Mouse (Mus musculus) heart, embryonic 12.5 days (tissue): ENCODE data around the gene Capn10. TPM values are rescaled to one million over a fixed set of nuclear protein-coding genes. Genes with fewer than 3 reads are reported as not detected.
"Not testable (repeated sequence)": the region's sequence is repeated elsewhere in the genome, so short reads cannot be mapped to it uniquely, and the experiment has no call there.

ENCODE experiments used
- ATAC-seq: fragments of 200-750 bp; cut with Nextera tagmentation; 2 replicates; pipeline ENCODE4 v1.8.0; 2017; ENCODE audit warnings: moderate TSS enrichment, moderate library complexity; ENCODE audit not compliant: insufficient number of reproducible peaks, low FRiP score
- H3K27ac ChIP-seq: fragments of 300-500 bp; sonication (generic); 2 replicates; pipeline ENCODE4 v1.5.1; 2016; ENCODE audit warnings: mild to moderate bottlenecking, moderate library complexity; ENCODE audit not compliant: poor library complexity, severe bottlenecking
- H3K27me3 ChIP-seq: fragments of 300-500 bp; sonication (generic); replicated peaks from 2 replicates; pipeline ENCODE4 v1.6.1; 2016; ENCODE audit warnings: mild to moderate bottlenecking, moderate library complexity
- H3K36me3 ChIP-seq: fragments of 300-500 bp; sonication (generic); 2 replicates; pipeline ENCODE4 v1.6.1; 2016; ENCODE audit warnings: mild to moderate bottlenecking, moderate library complexity
- H3K4me1 ChIP-seq: fragments of 300-500 bp; sonication (generic); replicated peaks from 2 replicates; pipeline ENCODE4 v1.6.1; 2016; ENCODE audit warnings: mild to moderate bottlenecking
- H3K4me2 ChIP-seq: fragments of 300-500 bp; sonication (generic); 2 replicates; pipeline ENCODE4 v1.6.1; 2016; ENCODE audit warnings: mild to moderate bottlenecking, moderate library complexity
- H3K4me3 ChIP-seq: fragments of 300-500 bp; sonication (generic); 2 replicates; pipeline ENCODE4 v1.5.1; 2016; ENCODE audit warnings: mild to moderate bottlenecking
- H3K9ac ChIP-seq: fragments of 300-500 bp; sonication (generic); 2 replicates; pipeline ENCODE4 v1.6.1; 2016; ENCODE audit warnings: mild to moderate bottlenecking, moderate library complexity
- H3K9me3 ChIP-seq: fragments of 300-500 bp; sonication (generic); replicated peaks from 2 replicates; pipeline ENCODE4 v1.6.1; 2016; ENCODE audit warnings: mild to moderate bottlenecking, moderate library complexity
- WGBS: fragments of 180-500 bp; shearing (Covaris S2); methylation state at CpG from one replicate; pipeline ENCODE4 v1.1.7; 2016; 5-methylcytosine and 5-hydroxymethylcytosine counted together
- polyA plus RNA-seq: library from polyadenylated mRNA; unstranded; fragments of >200 nt; fragmentation: Nextera tagmentation; extraction: Ambion mirVana; gene quantifications from 2 replicates; pipeline ENCODE4 v1.2.1, GENCODE M21; 2016

The Capn10 gene
- polyA plus RNA-seq, 1 experiment from 2014 or later, result 18.2 TPM

- H3K9ac ChIP-seq, result no peak overlapping the region; the same call in 1 of the 2 replicates
Measured at GRCm38 (mm10) chr1:92947966-92948365, 13.8 kb downstream of the Capn10 start.

GRCm38 (mm10) chr1:92949426-92949825 lies 15.2 kb downstream of the Capn10 start:
- Histone ChIP-seq H3K9me3 (no peaks in the 10 kb centered on the region), H3K36me3 (peaks cover 46% of the 10 kb centered on the region), H3K9ac (no peak overlapping the region), H3K4me3 (no peak overlapping the region), H3K4me2 (no peak overlapping the region), H3K27me3 (no peaks in the 10 kb centered on the region), H3K4me1 (no peaks in the 10 kb centered on the region), H3K27ac (no peak overlapping the region)
- WGBS, result 49% methylated on average over 6 of the region's 6 CpGs
- no peak for ATAC-seq

More at GRCm38 (mm10) chr1:92947966-92948365, 13.8 kb downstream of the Capn10 start:
- Histone ChIP-seq H3K36me3 (peaks cover 55% of the 10 kb centered on the region), H3K4me1 (no peaks in the 10 kb centered on the region), H3K27ac (no peak overlapping the region), H3K4me2 (no peak overlapping the region), H3K27me3 (no peaks in the 10 kb centered on the region), H3K4me3 (no peak overlapping the region), H3K9me3 (no peaks in the 10 kb centered on the region)
- no peak for ATAC-seq
- WGBS, result 86% methylated on average over 3 of the region's 3 CpGs

DNA sequence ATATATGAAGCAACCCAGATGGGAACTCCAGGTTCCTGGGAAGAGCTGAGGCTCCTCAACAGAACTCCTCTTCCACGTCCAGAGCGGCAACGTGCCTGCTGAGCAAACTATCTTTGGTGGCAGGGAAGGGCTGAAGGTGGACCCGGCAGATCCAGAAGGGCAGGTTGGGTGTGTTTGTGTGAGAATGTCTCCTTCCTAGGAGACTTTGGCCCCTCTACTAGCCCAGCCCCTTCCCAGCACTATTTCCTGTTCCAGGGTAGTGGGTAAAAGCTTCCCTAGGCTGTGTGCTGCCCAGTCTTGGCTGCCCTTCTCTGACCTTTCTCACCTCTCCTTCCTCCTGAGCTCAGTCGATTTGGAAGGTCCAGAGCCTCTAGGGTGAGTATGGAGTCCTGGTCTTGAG lies 16.4 kb downstream of the Capn10 start, which contains the start of gene Gpr35:
Gene Gpr35, plus strand, starts transcription at position 259 of the 400 bp plus-strand sequence.
- Histone ChIP-seq H3K36me3 (peaks cover 34% of the 10 kb centered on the region), H3K4me2 (no peak within 1 kb of the TSS), H3K27ac (no peak within 1 kb of the TSS), H3K9ac (no peak within 1 kb of the TSS), H3K27me3 (no peaks in the 10 kb centered on the region), H3K4me3 (no peak within 1 kb of the TSS), H3K4me1 (no peaks in the 10 kb centered on the region), H3K9me3 (no peaks in the 10 kb centered on the region)
- WGBS, result 71% methylated on average over 5 of the region's 5 CpGs
- ATAC-seq, result no peak

DNA sequence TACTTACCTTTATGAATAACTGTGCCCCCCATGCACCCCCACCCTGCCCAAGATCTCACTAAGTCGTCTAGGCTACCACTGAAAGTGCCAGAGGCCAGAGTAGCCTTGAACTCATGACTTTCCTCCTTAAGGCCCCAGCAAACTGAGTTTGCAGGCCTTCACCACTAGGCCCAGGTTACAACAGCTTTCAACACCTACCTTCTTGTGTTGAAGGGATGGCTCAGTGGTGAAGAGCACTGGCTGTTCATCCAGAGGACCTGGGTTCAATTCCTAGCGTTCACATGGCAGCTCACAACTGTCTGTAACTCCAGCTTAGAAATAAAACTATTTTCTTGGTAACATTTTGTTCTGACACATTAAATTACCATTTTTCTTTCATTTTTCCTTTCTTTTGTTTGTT lies 19.5 kb downstream of the Capn10 start:
- Histone ChIP-seq H3K36me3 (peaks cover 3% of the 10 kb centered on the region), H3K4me3 (no peak overlapping the region), H3K4me2 (no peak overlapping the region), H3K27me3 (no peaks in the 10 kb centered on the region), H3K27ac (no peak overlapping the region), H3K9ac (no peak overlapping the region), H3K4me1 (no peaks in the 10 kb centered on the region), H3K9me3 (no peaks in the 10 kb centered on the region)
- WGBS, result 67% methylated on average over 2 of the region's 2 CpGs
- ATAC-seq, result no peak

GRCm38 (mm10) chr1:92956571-92957335 lies 22.6 kb downstream of the Capn10 start:
- H3K27me3 ChIP-seq, H3K9me3 ChIP-seq, H3K27ac ChIP-seq, ATAC-seq, H3K4me1 ChIP-seq, H3K36me3 ChIP-seq: not testable (repeated sequence)
- H3K9ac ChIP-seq, result peak overlapping the region; percentile 18; the same call in 1 of the 2 replicates
- H3K4me2 ChIP-seq, result peak overlapping the region; percentile 59
- 5% methylated on average over 11 of the region's 11 CpGs for WGBS
- peak overlapping the region; percentile 20; the same call in 1 of the 2 replicates for H3K4me3 ChIP-seq

- Histone ChIP-seq H3K4me2 (no peak overlapping the region), H3K4me1 (no peaks in the 10 kb centered on the region), H3K9me3 (no peaks in the 10 kb centered on the region), H3K36me3 (no peaks in the 10 kb centered on the region), H3K4me3 (no peak overlapping the region), H3K27me3 (0 out of 2 replicates have a peak, but pooled peaks cover 14% of the 10 kb centered on the region), H3K27ac (no peak overlapping the region), H3K9ac (no peak overlapping the region)
- WGBS, result 75% methylated on average over 1 of the region's 1 CpGs
- no peak for ATAC-seq
Measured at GRCm38 (mm10) chr1:92958999-92959398, 24.8 kb downstream of the Capn10 start.

DNA sequence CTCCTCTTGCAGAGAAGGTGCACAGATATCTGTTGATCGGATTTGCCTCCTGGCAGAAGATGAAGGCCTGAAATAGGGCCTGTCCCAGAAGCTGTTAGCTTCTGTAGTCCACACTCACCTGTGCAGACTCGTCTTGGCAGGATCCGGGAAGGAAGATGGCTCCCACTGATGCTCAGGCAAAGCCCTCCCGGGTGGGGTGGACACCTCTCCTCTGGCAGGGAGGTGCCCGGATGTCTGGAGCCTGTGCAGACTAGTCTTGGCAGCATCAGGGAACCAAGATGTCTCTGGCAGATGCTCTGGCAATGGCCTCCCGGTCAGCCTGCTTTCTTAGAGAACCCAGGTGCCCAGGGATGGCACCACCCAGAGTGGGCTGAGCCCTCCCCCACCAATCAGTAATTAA lies 36.6 kb downstream of the Capn10 start:
- not testable (repeated sequence) for H3K27me3 ChIP-seq, H3K4me3 ChIP-seq, H3K36me3 ChIP-seq, H3K9me3 ChIP-seq, H3K9ac ChIP-seq, ATAC-seq, H3K27ac ChIP-seq, H3K4me2 ChIP-seq
- H3K4me1 ChIP-seq, result peaks cover 32% of the 10 kb centered on the region
- WGBS, result 81% methylated on average over 6 of the region's 6 CpGs

DNA sequence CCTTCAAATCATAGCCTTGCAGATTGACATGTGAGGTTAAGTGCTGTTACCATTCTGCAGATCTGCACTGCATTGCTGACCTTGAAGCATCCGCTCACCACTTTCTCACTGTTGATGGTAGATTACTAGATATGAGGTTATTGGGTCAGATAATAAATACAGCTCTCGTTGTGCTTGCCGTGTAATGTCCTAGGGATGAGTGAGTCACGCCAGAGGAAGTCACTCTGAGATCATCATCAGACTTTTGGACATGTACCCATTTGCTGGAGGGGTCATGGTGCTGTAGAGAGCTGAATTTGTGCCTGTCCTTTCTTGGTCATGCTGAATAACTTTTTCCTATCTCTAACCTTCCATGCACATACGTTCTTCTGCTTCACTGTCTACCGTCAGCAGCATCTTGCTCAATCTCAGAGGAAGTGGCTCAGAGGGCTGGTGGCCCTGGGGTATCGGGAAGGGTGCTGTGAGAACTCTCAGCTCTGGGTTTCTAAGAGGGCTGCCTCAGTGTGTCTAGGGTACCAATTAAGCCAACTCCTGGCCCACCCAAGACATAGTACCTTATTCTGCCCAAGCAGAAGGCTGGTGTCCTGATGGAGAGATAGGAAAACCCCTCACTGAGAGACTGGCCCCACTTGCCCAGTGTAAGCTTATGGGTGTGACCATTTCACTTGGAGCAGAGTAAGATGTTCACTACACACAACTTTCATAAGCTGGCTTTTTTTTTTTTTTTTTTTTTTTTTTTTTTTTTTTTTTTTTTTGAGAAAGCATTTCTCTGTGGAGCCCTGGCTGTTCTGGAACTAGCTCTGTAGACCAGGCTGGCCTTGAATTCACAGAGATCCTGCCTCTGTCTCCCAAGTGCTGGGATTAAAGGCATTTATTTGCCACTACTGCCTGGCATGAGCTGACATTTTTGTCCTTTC lies 38.0 kb downstream of the Capn10 start:
- Histone ChIP-seq H3K27me3 (no peaks in the 10 kb centered on the region), H3K9ac (no peak overlapping the region), H3K4me1 (peaks cover 42% of the 10 kb centered on the region), H3K4me2 (no peak overlapping the region), H3K27ac (peak overlapping the region; percentile 29; the same call in 1 of the 2 replicates), H3K4me3 (no peak overlapping the region), H3K36me3 (no peaks in the 10 kb centered on the region), H3K9me3 (no peaks in the 10 kb centered on the region)
- no peak for ATAC-seq
- 75% methylated on average over 7 of the region's 7 CpGs for WGBS

- Histone ChIP-seq H3K27me3 (no peaks in the 10 kb centered on the region), H3K9ac (no peak overlapping the region), H3K4me2 (no peak overlapping the region), H3K4me1 (peaks cover 42% of the 10 kb centered on the region), H3K36me3 (no peaks in the 10 kb centered on the region), H3K4me3 (no peak overlapping the region), H3K27ac (peak overlapping the region; percentile 29; the same call in 1 of the 2 replicates), H3K9me3 (no peaks in the 10 kb centered on the region)
- ATAC-seq, result no peak
- WGBS, result 61% methylated on average over 1 of the region's 1 CpGs
Measured at GRCm38 (mm10) chr1:92972854-92973253, 38.7 kb downstream of the Capn10 start.

DNA sequence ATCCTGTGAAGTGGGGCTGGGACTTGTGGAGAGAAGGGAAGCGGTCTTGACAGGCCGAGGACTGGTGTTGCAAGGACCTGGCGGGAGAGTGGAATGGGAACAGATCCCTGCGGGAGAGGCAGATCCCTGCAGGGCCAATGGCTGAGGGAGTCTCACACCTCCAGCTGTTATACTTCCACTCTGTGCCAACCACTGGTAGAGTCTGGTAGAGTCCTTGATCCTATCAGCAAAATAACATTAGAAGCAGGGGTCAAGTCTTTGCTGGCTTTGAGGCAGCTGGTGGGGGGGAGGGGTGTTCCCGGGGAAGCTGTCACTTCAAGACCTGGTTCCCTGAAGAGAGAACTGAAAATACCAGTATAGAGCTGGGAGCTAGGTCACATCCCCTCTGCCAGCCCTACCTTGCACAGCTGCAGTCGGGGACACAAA lies 42.0 kb downstream of the Capn10 start:
- H3K4me1 ChIP-seq, result peaks cover 65% of the 10 kb centered on the region
- H3K27me3 ChIP-seq, result no peaks in the 10 kb centered on the region
- no peak overlapping the region for H3K9ac ChIP-seq
- no peaks in the 10 kb centered on the region for H3K36me3 ChIP-seq
- no peak overlapping the region for H3K4me3 ChIP-seq
- WGBS, result 20% methylated on average over 6 of the region's 6 CpGs
- ATAC-seq, result no peak
- H3K27ac ChIP-seq, result no peak overlapping the region; the same call in 1 of the 2 replicates
- no peak overlapping the region for H3K4me2 ChIP-seq
- no peaks in the 10 kb centered on the region for H3K9me3 ChIP-seq

DNA sequence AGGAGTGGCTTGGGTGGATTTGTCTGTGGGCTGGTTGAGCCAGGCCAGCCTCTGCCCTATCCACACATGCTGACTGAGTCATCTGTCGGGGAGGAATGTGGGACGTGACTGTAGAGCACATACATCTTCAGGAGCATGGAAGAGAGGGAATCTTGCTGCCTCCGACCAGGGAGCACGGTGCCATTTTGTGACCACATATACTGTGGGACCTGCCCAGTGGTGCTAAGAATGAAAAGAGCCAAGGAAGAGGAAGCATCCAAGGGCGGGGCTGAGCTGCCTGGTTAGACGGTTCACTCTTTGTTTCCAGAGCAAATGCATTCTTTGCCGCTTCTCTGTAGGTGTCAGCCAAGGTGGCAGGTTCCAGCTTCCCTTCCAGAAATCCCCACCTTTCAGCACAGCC lies 44.5 kb downstream of the Capn10 start:
- Histone ChIP-seq H3K4me2 (peak overlapping the region; percentile 41), H3K4me3 (no peak overlapping the region), H3K4me1 (peaks cover 54% of the 10 kb centered on the region), H3K36me3 (no peaks in the 10 kb centered on the region), H3K9me3 (no peaks in the 10 kb centered on the region), H3K9ac (no peak overlapping the region), H3K27me3 (no peaks in the 10 kb centered on the region), H3K27ac (no peak overlapping the region)
- WGBS, result 21% methylated on average over 7 of the region's 7 CpGs
- ATAC-seq, result no peak
